Mouse (Mus musculus): ENCODE data around the gene Vkorc1. TPM values are rescaled to one million over a fixed set of nuclear protein-coding genes. Genes with fewer than 3 reads are reported as not detected.
A peak's percentile ranks its signal among the peaks of the same experiment; 100 is the strongest.

Gene Vkorc1
- total and polyA plus RNA-seq, 3 experiments = 36.2 to 66.4 TPM; not detected in 1

DNA sequence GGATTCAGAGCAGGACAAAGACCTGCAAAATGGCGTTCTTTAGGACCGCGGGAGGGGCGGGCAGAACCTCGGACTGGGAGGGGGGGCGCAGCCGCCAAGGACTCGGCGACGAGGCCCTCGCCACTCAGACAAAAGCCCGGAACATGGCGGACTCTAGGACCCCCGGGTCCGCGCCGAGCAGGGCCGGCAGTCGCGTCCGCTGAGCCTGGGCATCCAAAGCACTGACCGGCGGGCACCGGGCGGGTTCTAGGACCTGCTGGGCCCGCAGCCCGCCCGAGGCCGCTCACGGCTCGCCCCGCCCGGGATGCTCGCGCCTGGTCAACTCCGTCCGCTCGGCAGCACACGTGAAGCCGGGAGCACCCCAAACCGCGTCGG lies 19.8 kb downstream of the Vkorc1 start (continued):
- TF ChIP-seq BHLHE40 (IDR thresholded peaks at IDR 0.05; ENCODE audit: borderline replicate concordance, low read depth, low read length) = no peak
- TF ChIP-seq TBP (IDR thresholded peaks at IDR 0.05; ENCODE audit: low read depth, low read length) = 0 out of 2 replicates have a peak, but pooled peaks have one; percentile 45
- no peak for TF ChIP-seq RCOR1 (IDR thresholded peaks at IDR 0.05; ENCODE audit: low read depth, low read length)
- TF ChIP-seq POLR2AphosphoS5 (IDR thresholded peaks at IDR 0.05; ENCODE audit: borderline replicate concordance, low read depth, low read length) = no peak
- no peak for TF ChIP-seq MYC (IDR thresholded peaks at IDR 0.05; ENCODE audit: low read depth, low read length)
- TF ChIP-seq HCFC1 (IDR thresholded peaks at IDR 0.05; ENCODE audit: low read depth, low read length) = peak; percentile 79
- TF ChIP-seq ZC3H11A (IDR thresholded peaks at IDR 0.05; ENCODE audit: low read depth, low read length) = no peak
- peak; percentile 31; the same call in 1 of the 2 replicates for TF ChIP-seq MAFK (IDR thresholded peaks at IDR 0.05; ENCODE audit: borderline replicate concordance, low read depth, low read length)

DNA sequence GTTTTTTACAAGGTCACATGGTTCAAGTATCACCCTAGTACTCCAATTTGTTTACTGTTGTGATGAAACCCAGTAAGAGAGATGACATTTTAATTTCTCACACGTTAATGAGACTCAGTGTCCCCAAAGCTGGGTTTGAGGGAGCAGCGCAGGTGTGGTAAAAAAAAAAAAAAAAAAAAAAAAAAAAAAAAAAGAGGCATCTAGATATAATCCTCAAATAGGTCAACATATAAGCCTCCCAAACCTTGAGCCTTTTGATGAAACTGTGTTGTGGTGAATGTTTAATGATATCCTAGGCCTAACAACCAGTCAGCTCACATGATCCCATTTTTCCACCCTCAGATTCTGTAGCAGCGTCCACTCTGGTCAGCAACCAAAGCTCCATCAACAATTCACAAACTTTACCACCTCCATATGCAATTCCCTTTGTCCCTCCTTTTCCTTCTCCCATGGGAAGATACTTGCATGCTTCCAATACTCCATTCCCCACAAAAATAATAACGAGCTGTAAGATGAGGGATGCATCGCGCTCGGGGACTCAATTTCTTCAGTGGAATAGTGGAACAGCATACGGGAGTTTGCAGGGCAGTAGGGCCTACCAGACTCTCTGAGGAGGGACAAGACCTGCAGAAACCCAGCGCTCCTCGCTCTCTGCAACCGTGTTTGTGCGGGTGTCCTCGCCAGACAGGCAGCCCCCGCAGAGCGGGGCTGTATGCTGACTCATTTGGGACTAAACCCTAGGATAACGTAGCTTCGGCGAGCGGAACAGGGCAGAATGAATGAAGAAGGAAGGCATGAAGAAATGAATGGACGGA lies 20.4 kb downstream of the Vkorc1 start:
- Histone ChIP-seq H3K4me3 (ENCODE audit: control insufficient read depth in 1 of 2, insufficient read depth in 1 of 2, low read depth in 2 of 2, low read length in 2 of 2) (peak overlapping the region; percentile 81 to 86), H3K79me2 (ENCODE audit: control insufficient read depth, insufficient read depth, low read length, poor library complexity) (peaks cover 53% of the 10 kb centered on the region), H3K9me3 (replicated peaks; ENCODE audit: insufficient read depth, low read length) (no peaks in the 10 kb centered on the region), H3K4me1 (ENCODE audit: control insufficient read depth in 1 of 2, insufficient read depth in 2 of 2, low read length in 2 of 2) (peaks cover 4 to 23% of the 10 kb centered on the region in 2 experiments), H3K27ac (ENCODE audit: control insufficient read depth, low read depth, low read length) (peak overlapping the region; percentile 85), H3K27me3 (ENCODE audit: control insufficient read depth in 1 of 2, insufficient read depth in 2 of 2, low read length in 2 of 2) (no peaks in the 10 kb centered on the region), H3K36me3 (ENCODE audit: control insufficient read depth in 1 of 2, insufficient read depth in 2 of 2, low read length in 2 of 2) (peaks cover 0 to 26% of the 10 kb centered on the region in 2 experiments), H3K9ac (ENCODE audit: control insufficient read depth, low read depth, low read length, poor library complexity, severe bottlenecking) (peak overlapping the region; percentile 90)
- peak; percentile 15; the same call in 1 of the 2 replicates for TF ChIP-seq MXI1 (IDR thresholded peaks at IDR 0.05; ENCODE audit: low read depth, low read length)
- TF ChIP-seq CHD1 (IDR thresholded peaks at IDR 0.05; ENCODE audit: low read depth, low read length) = peak; percentile 53; the same call in 1 of the 2 replicates
- TF ChIP-seq ZNF384 (IDR thresholded peaks at IDR 0.05; ENCODE audit: low read depth, low read length) = peak; percentile 80
- TF ChIP-seq MYC (IDR thresholded peaks at IDR 0.05; ENCODE audit: low read depth, low read length) = no peak
- DNase-seq (ENCODE audit: low read depth, low spot score) = no peak

DNA sequence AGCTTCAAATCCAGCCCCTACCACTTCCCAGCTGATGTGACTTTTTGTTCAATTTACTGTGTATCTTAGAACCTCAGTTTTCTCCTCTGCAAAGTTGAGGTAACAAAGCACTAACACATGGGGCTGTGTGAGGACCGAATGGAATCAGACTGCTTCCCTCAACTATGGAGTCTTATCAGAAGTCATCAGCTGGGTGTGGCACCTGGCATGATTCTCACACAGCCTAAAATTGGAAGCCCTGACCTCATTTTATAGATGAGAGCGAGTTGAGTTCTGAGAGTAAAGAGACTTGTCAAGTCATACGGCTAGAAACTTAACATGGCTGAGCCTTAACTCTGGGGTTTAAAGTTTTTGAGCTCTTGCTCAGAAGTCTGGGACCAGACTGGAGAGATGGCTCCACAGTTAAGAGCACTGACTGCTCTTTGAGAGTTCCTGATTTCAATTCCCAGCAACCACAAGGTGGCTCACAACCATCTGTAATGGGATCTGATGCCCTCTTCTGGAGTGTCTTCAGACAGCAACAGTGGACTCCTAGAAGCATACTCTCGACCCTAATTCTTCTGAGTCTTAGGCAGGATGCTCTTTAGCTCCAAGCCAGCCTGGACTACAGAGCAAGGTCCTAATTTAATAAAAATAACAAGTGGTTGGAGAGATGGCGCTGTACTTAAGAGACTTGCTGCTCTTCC lies 25.1 kb downstream of the Vkorc1 start:
- no peak overlapping the region for H3K4me3 ChIP-seq (ENCODE audit: control insufficient read depth in 1 of 2, insufficient read depth in 1 of 2, low read depth in 2 of 2, low read length in 2 of 2)
- no peaks in the 10 kb centered on the region for H3K9me3 ChIP-seq (replicated peaks; ENCODE audit: insufficient read depth, low read length)
- peaks cover 6 to 16% of the 10 kb centered on the region in 2 experiments for H3K4me1 ChIP-seq (ENCODE audit: control insufficient read depth in 1 of 2, insufficient read depth in 2 of 2, low read length in 2 of 2)
- peaks cover 2 to 21% of the 10 kb centered on the region in 2 experiments; a peak in 3 of 4 replicates for H3K36me3 ChIP-seq (ENCODE audit: control insufficient read depth in 1 of 2, insufficient read depth in 2 of 2, low read length in 2 of 2)
- peaks cover 13% of the 10 kb centered on the region for H3K79me2 ChIP-seq (ENCODE audit: control insufficient read depth, insufficient read depth, low read length, poor library complexity)
- H3K27me3 ChIP-seq (ENCODE audit: control insufficient read depth in 1 of 2, insufficient read depth in 2 of 2, low read length in 2 of 2) = no peaks in the 10 kb centered on the region
- H3K9ac ChIP-seq (ENCODE audit: control insufficient read depth, low read depth, low read length, poor library complexity, severe bottlenecking) = no peak overlapping the region
- peak; percentile 67 for DNase-seq (ENCODE audit: low read depth, low spot score)
- no peak overlapping the region for H3K27ac ChIP-seq (ENCODE audit: control insufficient read depth, low read depth, low read length)
- TF ChIP-seq ZC3H11A (IDR thresholded peaks at IDR 0.05; ENCODE audit: low read depth, low read length) (no peak; the same call in 1 of the 2 replicates), MAZ (IDR thresholded peaks at IDR 0.05; ENCODE audit: low read depth, low read length) (no peak), E2F4 (IDR thresholded peaks at IDR 0.05; ENCODE audit: borderline replicate concordance, low read depth, low read length) (no peak), NRF1 (IDR thresholded peaks at IDR 0.05; ENCODE audit: insufficient read depth, low read depth, low read length, poor library complexity, severe bottlenecking) (no peak), CTCF (IDR thresholded peaks at IDR 0.05 in 2 of 3, conservative IDR thresholded peaks at IDR 0.05 in 1 of 3; ENCODE audit: control insufficient read depth in 1 of 3, insufficient read depth in 1 of 3, low read depth in 2 of 3, low read length in 3 of 3, poor library complexity in 1 of 3, severe bottlenecking in 1 of 3) (peak; percentile 30 to 86 (median 36); a peak in 5 of 6 replicates), HCFC1 (IDR thresholded peaks at IDR 0.05; ENCODE audit: low read depth, low read length) (no peak), RAD21 (IDR thresholded peaks at IDR 0.05; ENCODE audit: low read depth, low read length) (peak; percentile 42), GATA1 (IDR thresholded peaks at IDR 0.05; ENCODE audit: low read depth, low read length) (peak; percentile 48), USF1 (IDR thresholded peaks at IDR 0.05; ENCODE audit: low read depth, low read length) (no peak), MYB (IDR thresholded peaks at IDR 0.05; ENCODE audit: low read depth, low read length) (no peak), KAT2A (conservative IDR thresholded peaks at IDR 0.05; ENCODE audit: low read depth, low read length) (0 out of 2 replicates have a peak, but pooled peaks have one; percentile 16), POLR2AphosphoS5 (IDR thresholded peaks at IDR 0.05; ENCODE audit: borderline replicate concordance, low read depth, low read length) (no peak), EP300 (IDR thresholded peaks at IDR 0.05; ENCODE audit: low read depth in 1 of 2, low read length in 2 of 2) (peak; percentile 7 to 24; a peak in 1 of 4 replicates), ZNF384 (IDR thresholded peaks at IDR 0.05; ENCODE audit: low read depth, low read length) (no peak), NELFE (IDR thresholded peaks at IDR 0.05; ENCODE audit: low read depth, low read length) (no peak), JUND (IDR thresholded peaks at IDR 0.05; ENCODE audit: low read depth, low read length) (no peak), TBP (IDR thresholded peaks at IDR 0.05; ENCODE audit: low read depth, low read length) (no peak), ELF1 (IDR thresholded peaks at IDR 0.05; ENCODE audit: low read depth, low read length) (no peak), ZMIZ1 (IDR thresholded peaks at IDR 0.05; ENCODE audit: low read depth, low read length) (no peak)
